In the genomic region with DNA sequence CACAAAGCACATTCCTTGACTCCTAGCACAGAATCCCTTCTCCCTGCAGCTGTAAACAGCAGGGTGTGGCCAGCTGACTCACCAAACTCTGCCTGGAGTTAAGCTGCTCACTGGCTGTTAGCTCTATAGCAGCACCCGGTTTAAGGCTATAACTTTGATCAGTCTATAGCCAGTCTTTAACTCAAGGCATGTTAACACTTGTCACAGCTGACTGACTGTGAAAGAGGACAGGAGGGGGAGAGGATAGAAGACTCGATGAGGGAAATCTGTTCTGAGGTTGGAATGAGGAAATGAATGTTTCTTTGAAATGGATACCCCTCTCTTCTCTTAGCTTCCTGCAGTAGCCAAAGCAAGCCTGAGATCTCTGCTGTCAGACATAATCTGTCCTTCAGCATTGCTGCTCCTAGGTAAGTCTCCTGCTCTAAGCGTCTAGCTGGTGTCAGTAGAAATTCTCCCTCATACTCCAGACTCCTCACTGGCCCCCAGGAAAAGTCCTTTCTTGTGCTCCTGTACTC, we compare ENCODE assay signal across 8 mouse cellular contexts. TPM values are rescaled to one million over a fixed set of nuclear protein-coding genes. Genes with fewer than 3 reads are reported as not detected.
A peak's percentile ranks its signal among the peaks of the same experiment; 100 is the strongest.
DNase-seq lines count a peak whose midpoint lies in the region; ATAC-seq and TF ChIP-seq lines count a peak whose summit lies in the region.

No protein-coding gene starts in this region.

- ATAC-seq in kidney, embryonic 16.5 days (ENCODE audit: low FRiP score, low TSS enrichment), result peak; percentile 92
- ATAC-seq in activated CD4-positive, CD25-positive, alpha-beta regulatory T cell, adult 4 months, result no peak

- peaks cover 15% of the 10 kb centered on the region for H3K36me3 ChIP-seq in heart, adult 2 months (ENCODE audit: control insufficient read depth, insufficient read depth, low read length)
- H3K36me3 ChIP-seq in kidney, embryonic 16.5 days (ENCODE audit: insufficient read depth, low read length), result peaks cover 14% of the 10 kb centered on the region

- H3K4me3 ChIP-seq in heart, adult 2 months, result peak overlapping the region; percentile 75
- peak overlapping the region; percentile 71 for H3K4me3 ChIP-seq in kidney, embryonic 16.5 days (ENCODE audit: low read length)

- H3K9ac ChIP-seq in heart, adult 2 months (ENCODE audit: low read depth, low read length), result peak overlapping the region; percentile 57
- peak overlapping the region; percentile 64 for H3K9ac ChIP-seq in kidney, embryonic 16.5 days (replicated peaks; ENCODE audit: low read length)

- H3K27ac ChIP-seq in heart, adult 2 months, result peak overlapping the region; percentile 85
- H3K27ac ChIP-seq in kidney, embryonic 16.5 days (ENCODE audit: low read length), result peak overlapping the region; percentile 77; the same call in 1 of the 2 replicates

- no peak for TF ChIP-seq EP300 in heart, adult 2 months (IDR thresholded peaks at IDR 0.05; ENCODE audit: insufficient read depth, low read depth, low read length)

- peaks cover 1% of the 10 kb centered on the region; the same call in 1 of the 2 replicates for H3K79me2 ChIP-seq in heart, adult 2 months (replicated peaks; ENCODE audit: control insufficient read depth, insufficient read depth, low read length)

- H3K4me1 ChIP-seq in heart, adult 2 months (ENCODE audit: control insufficient read depth, insufficient read depth, low read length), result peaks cover 4% of the 10 kb centered on the region
- peaks cover 5% of the 10 kb centered on the region; the same call in 1 of the 2 replicates for H3K4me1 ChIP-seq in kidney, embryonic 16.5 days (ENCODE audit: insufficient read depth, low read length)

- intact Hi-C loops in heart, adult 2 months (cut with DNase I), result no loop called here

- no peaks in the 10 kb centered on the region for H3K27me3 ChIP-seq in heart, adult 2 months (ENCODE audit: control insufficient read depth, insufficient read depth, low read length)
- H3K27me3 ChIP-seq in kidney, embryonic 16.5 days (ENCODE audit: insufficient read depth, low read length), result no peaks in the 10 kb centered on the region

- peak overlapping the region; percentile 75 for H3K4me2 ChIP-seq in kidney, embryonic 16.5 days (replicated peaks; ENCODE audit: low read depth, low read length)

- 0% methylated on average over 3 of the region's 3 CpGs for WGBS in heart, adult 2 months
- WGBS in kidney, embryonic 16.5 days, result 3% methylated on average over 3 of the region's 3 CpGs

- TF ChIP-seq POLR2A in heart, adult 2 months (IDR thresholded peaks at IDR 0.05; ENCODE audit: insufficient read depth, low read depth, low read length), result no peak

- no peaks in the 10 kb centered on the region for H3K9me3 ChIP-seq in kidney, embryonic 16.5 days (ENCODE audit: low read length)

- no peak for TF ChIP-seq CTCF in heart, adult 2 months (IDR thresholded peaks at IDR 0.05)

- DNase-seq in right cerebral cortex, adult 18-20 months, result peak; percentile 11
- DNase-seq in right cerebral cortex, postnatal 4 days, result no peak
- DNase-seq in c-Kit-positive CD71-positive TER-119-negative erythroid progenitor cells, embryonic 14.5 days (ENCODE audit: low read depth), result peak; percentile 9
- peak in 1 of 2 experiments; percentile 30 for DNase-seq in heart, adult 2 months
- DNase-seq in lung, postnatal 36 days, result peak; percentile 27
- DNase-seq in cerebellum, adult 9-11 months, result no peak

RNA-seq across cellular contexts. Expression of a gene that starts 0.9 kb away (rescaled TPM):
- 10 to 100 TPM; 24.8 to 31.6 TPM for total RNA-seq in heart, adult 2 months (2021)
- 13.3 and 27.1 TPM in 2 replicates for polyA plus RNA-seq in heart, adult 2 months (2012; rRNA removed)
- 21.0 and 22.9 TPM in 2 replicates for polyA plus RNA-seq in kidney, embryonic 16.5 days (2015; fragmentation: Nextera tagmentation; extraction: Ambion mirVana)
- 10 to 100 TPM; 23.4 to 23.8 TPM for polyA plus RNA-seq in activated CD4-positive, CD25-positive, alpha-beta regulatory T cell, adult 4 months (2017; shearing (Covaris generic))

RNA-seq across cellular contexts. Expression of a gene that starts 15.5 kb away (rescaled TPM):
- total RNA-seq in heart, adult 2 months (2021), result not detected
- polyA plus RNA-seq in heart, adult 2 months (2012; rRNA removed), result not detected in 2 replicates
- polyA plus RNA-seq in kidney, embryonic 16.5 days (2015; fragmentation: Nextera tagmentation; extraction: Ambion mirVana), result not detected in 2 replicates
- not detected for polyA plus RNA-seq in activated CD4-positive, CD25-positive, alpha-beta regulatory T cell, adult 4 months (2017; shearing (Covaris generic))

RNA-seq across cellular contexts. Expression of a gene that starts 33.1 kb away (rescaled TPM):
- under 1 TPM in 1 of 2 experiments, not detected in 1; 0.05 TPM for total RNA-seq in heart, adult 2 months (2021)
- 0.06 and 0.12 TPM in 2 replicates for polyA plus RNA-seq in heart, adult 2 months (2012; rRNA removed)
- 0.08 TPM in 1 of 2 replicates, not detected in the other for polyA plus RNA-seq in kidney, embryonic 16.5 days (2015; fragmentation: Nextera tagmentation; extraction: Ambion mirVana)
- under 1 TPM; 0.08 to 0.62 TPM for polyA plus RNA-seq in activated CD4-positive, CD25-positive, alpha-beta regulatory T cell, adult 4 months (2017; shearing (Covaris generic))

RNA-seq across cellular contexts. Expression of a gene that starts 44.6 kb away (rescaled TPM):
- not detected for total RNA-seq in heart, adult 2 months (2021)
- not detected in 2 replicates for polyA plus RNA-seq in heart, adult 2 months (2012; rRNA removed)
- not detected in 2 replicates for polyA plus RNA-seq in kidney, embryonic 16.5 days (2015; fragmentation: Nextera tagmentation; extraction: Ambion mirVana)
- polyA plus RNA-seq in activated CD4-positive, CD25-positive, alpha-beta regulatory T cell, adult 4 months (2017; shearing (Covaris generic)), result under 1 TPM in 1 of 2 experiments, not detected in 1; 0.09 TPM

RNA-seq across cellular contexts. Expression of a gene that starts 53.3 kb away (rescaled TPM):
- total RNA-seq in heart, adult 2 months (2021), result not detected
- polyA plus RNA-seq in heart, adult 2 months (2012; rRNA removed), result not detected in 2 replicates
- polyA plus RNA-seq in kidney, embryonic 16.5 days (2015; fragmentation: Nextera tagmentation; extraction: Ambion mirVana), result not detected in 2 replicates
- not detected for polyA plus RNA-seq in activated CD4-positive, CD25-positive, alpha-beta regulatory T cell, adult 4 months (2017; shearing (Covaris generic))

Comparison
In these comparisons a context has a peak if more than half of its experiments do, and no peak if none do; other contexts are left out.
1. DNase-seq: peak in right cerebral cortex, adult 18-20 months (single experiment), c-Kit-positive CD71-positive TER-119-negative erythroid progenitor cells, embryonic 14.5 days (single experiment) and lung, postnatal 36 days (single experiment); none in right cerebral cortex, postnatal 4 days (single experiment) and cerebellum, adult 9-11 months (single experiment).